In the genomic region with DNA sequence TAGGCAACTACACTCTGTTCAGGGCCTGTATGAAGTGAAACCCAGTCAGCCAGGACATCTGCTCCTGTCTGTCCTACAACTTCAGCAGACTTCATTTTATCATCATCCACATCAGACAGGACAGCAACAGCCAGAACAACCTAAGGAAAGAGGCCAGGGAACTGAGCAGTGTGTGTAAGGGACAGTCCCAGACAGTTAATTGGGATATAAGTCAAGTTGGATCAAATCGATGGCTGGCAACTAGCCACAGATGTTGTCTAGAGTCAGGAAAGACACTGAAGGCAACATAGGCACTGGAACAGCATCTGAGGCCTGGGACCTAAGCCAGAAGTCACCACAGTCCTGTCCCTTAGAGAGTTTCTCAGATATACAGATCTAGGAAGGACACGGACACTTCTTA, we compare ENCODE assay signal across 18 mouse cellular contexts. TPM values are rescaled to one million over a fixed set of nuclear protein-coding genes. Genes with fewer than 3 reads are reported as not detected.
A peak's percentile ranks its signal among the peaks of the same experiment; 100 is the strongest.
DNase-seq lines count a peak whose midpoint lies in the region; ATAC-seq and TF ChIP-seq lines count a peak whose summit lies in the region.
"Had no signal": no experiment of that assay in that cellular context is flagged by ENCODE, and none has a peak within 500 bp of the region (broad histone marks: within the 10 kb centered on the region; RNA-seq: fewer than 3 reads in every experiment).

No protein-coding gene starts in this region.

- intact Hi-C loops in gastrocnemius, adult 2 months (cut with DNase I): no loop called here

- H3K27ac ChIP-seq in gastrocnemius, adult 2 months: no peak overlapping the region
- no peak overlapping the region for H3K27ac ChIP-seq in limb, embryonic 13.5 days
- H3K27ac ChIP-seq in limb, embryonic 10.5 days: no peak overlapping the region
- H3K27ac ChIP-seq: embryonic facial prominence, embryonic 13.5 days; intestine, embryonic 15.5 days had no signal

- H3K4me1 ChIP-seq in limb, embryonic 13.5 days: no peaks in the 10 kb centered on the region; the same call in 1 of the 2 replicates
- peaks cover 4% of the 10 kb centered on the region for H3K4me1 ChIP-seq in limb, embryonic 10.5 days
- H3K4me1 ChIP-seq: embryonic facial prominence, embryonic 13.5 days; intestine, embryonic 15.5 days had no signal

- 0 out of 2 replicates have a peak, but pooled peaks have one; percentile 19 for ATAC-seq in limb, embryonic 13.5 days (ENCODE audit: low FRiP score, low read depth)
- ATAC-seq: forebrain, postnatal 0 days; intestine, embryonic 15.5 days; lung, postnatal 0 days had no signal

- WGBS in limb, embryonic 13.5 days: 61% methylated on average over 2 of the region's 2 CpGs
- WGBS in limb, embryonic 10.5 days: 72% methylated on average over 2 of the region's 2 CpGs

- H3K27me3 ChIP-seq in limb, embryonic 13.5 days: no peaks in the 10 kb centered on the region
- no peaks in the 10 kb centered on the region for H3K27me3 ChIP-seq in limb, embryonic 10.5 days (ENCODE audit: low read depth, poor library complexity, severe bottlenecking)
- H3K27me3 ChIP-seq: CH12.LX; embryonic facial prominence, embryonic 13.5 days; intestine, embryonic 15.5 days had no signal

- peak; percentile 6 for DNase-seq in adrenal gland, postnatal 10 days
- DNase-seq in adrenal gland, adult 2 months: no peak
- DNase-seq in gastrocnemius, adult 2 months: peak; percentile 29
- no peak for DNase-seq in gastrocnemius, postnatal 4 days (ENCODE audit: low spot score in 2 of 2)
- DNase-seq in limb, embryonic 10.5 days (ENCODE audit: low spot score): no peak
- DNase-seq in brain, embryonic 14.5 days (ENCODE audit: low read depth): peak; percentile 37
- no peak for DNase-seq in layer of hippocampus, postnatal 10 days (ENCODE audit: low spot score in 2 of 2)
- DNase-seq: adrenal gland, adult 8-10 months; forebrain, postnatal 0 days; heart, postnatal 14 days; kidney, postnatal 4 days had no signal

- no peaks in the 10 kb centered on the region for H3K36me3 ChIP-seq in limb, embryonic 13.5 days
- no peaks in the 10 kb centered on the region for H3K36me3 ChIP-seq in limb, embryonic 10.5 days
- H3K36me3 ChIP-seq: embryonic facial prominence, embryonic 13.5 days; intestine, embryonic 15.5 days had no signal

- TF ChIP-seq CTCF in gastrocnemius, adult 2 months (IDR thresholded peaks at IDR 0.05): no peak
- TF ChIP-seq CTCF in brain, embryonic 14.5 days (IDR thresholded peaks at IDR 0.05; ENCODE audit: borderline replicate concordance, extremely low read depth, insufficient read depth, insufficient read length): no peak

- H3K4me3 ChIP-seq in gastrocnemius, adult 2 months: no peak overlapping the region
- no peak overlapping the region for H3K4me3 ChIP-seq in limb, embryonic 13.5 days
- H3K4me3 ChIP-seq in limb, embryonic 10.5 days: no peak overlapping the region
- H3K4me3 ChIP-seq: embryonic facial prominence, embryonic 13.5 days; intestine, embryonic 15.5 days had no signal

- H3K9ac ChIP-seq in limb, embryonic 13.5 days: no peak overlapping the region
- H3K9ac ChIP-seq: embryonic facial prominence, embryonic 13.5 days; forebrain, postnatal 0 days; intestine, embryonic 15.5 days had no signal

- H3K4me2 ChIP-seq in limb, embryonic 13.5 days (replicated peaks): no peak overlapping the region
- H3K4me2 ChIP-seq: embryonic facial prominence, embryonic 13.5 days; heart, embryonic 11.5 days; intestine, embryonic 15.5 days; liver, embryonic 11.5 days had no signal

- no peaks in the 10 kb centered on the region for H3K9me3 ChIP-seq in limb, embryonic 13.5 days
- H3K9me3 ChIP-seq in limb, embryonic 10.5 days (replicated peaks): no peaks in the 10 kb centered on the region
- H3K9me3 ChIP-seq: embryonic facial prominence, embryonic 13.5 days; intestine, embryonic 15.5 days had no signal

- TF ChIP-seq POLR2A in brain, embryonic 14.5 days (IDR thresholded peaks at IDR 0.05; ENCODE audit: borderline replicate concordance, extremely low read depth, insufficient read depth, insufficient read length, poor library complexity, severe bottlenecking): no peak

RNA-seq across cellular contexts. Expression of a gene that starts 32.5 kb away (rescaled TPM):
- total RNA-seq in adrenal gland, postnatal 10 days (2021): 10 to 100 TPM; 65.2 to 73.8 TPM
- 100 to 1,000 TPM; 101 to 116 TPM for total RNA-seq in adrenal gland, adult 2 months (2021)
- polyA plus RNA-seq in adrenal gland, adult 2 months (2012; rRNA removed): 112 and 134 TPM in 2 replicates
- total RNA-seq in gastrocnemius, adult 2 months (2021): 10 to 100 TPM; 54.2 to 60.1 TPM
- total RNA-seq in gastrocnemius, postnatal 4 days (2021): 100 to 1,000 TPM in 1 of 2 experiments, 10 to 100 TPM in 1; 98.9 to 104 TPM
- 36.0 and 37.8 TPM in 2 replicates for polyA plus RNA-seq in limb, embryonic 13.5 days (2015; fragmentation: Nextera tagmentation; extraction: Ambion mirVana)
- polyA plus RNA-seq in limb, embryonic 10.5 days (2016; fragmentation: Nextera tagmentation; extraction: Ambion mirVana): 13.4 and 13.5 TPM in 2 replicates
- 64.8 and 84.1 TPM in 2 replicates for polyA plus RNA-seq in brain, embryonic 14.5 days (2012; rRNA removed)
- 10 to 100 TPM; 67.3 to 73.7 TPM for total RNA-seq in layer of hippocampus, postnatal 10 days (2021)

Comparison
In these comparisons a context has a peak if more than half of its experiments do, and no peak if none do; other contexts are left out.
1. DNase-seq: peak in adrenal gland, postnatal 10 days (single experiment), gastrocnemius, adult 2 months (single experiment) and brain, embryonic 14.5 days (single experiment); none in adrenal gland, adult 2 months (single experiment), gastrocnemius, postnatal 4 days (0 of 2), limb, embryonic 10.5 days (single experiment) and layer of hippocampus, postnatal 10 days (0 of 2).